Mouse (Mus musculus): Measurements from ENCODE around the gene Hist1h2ao. TPM values are rescaled to one million over a fixed set of nuclear protein-coding genes. Genes with fewer than 3 reads are reported as not detected.

The Hist1h2ao gene
- not detected in 2 replicates for polyA plus RNA-seq (2021; fragmentation: Nextera tagmentation)
- long read RNA-seq, experiment 1, transcript Hist1h2ao-201 (1 exons, 480 nt), result major isoform, 6 of 7 reads
- long read RNA-seq, experiment 1, partial matches to known transcripts, result 0 of 7 reads
- long read RNA-seq, experiment 1, other reads (novel, unspliced or antisense), result 1 of 7 reads
- long read RNA-seq, experiment 2, transcript Hist1h2ao-201 (1 exons, 480 nt), result major isoform, 21 of 21 reads
- long read RNA-seq, experiment 2, partial matches to known transcripts, result 0 of 21 reads
- long read RNA-seq, experiment 2, other reads (novel, unspliced or antisense), result 0 of 21 reads

GRCm38 (mm10) chr13:21810073-21810472 lies at the start of gene Hist1h2ao, which contains the start of gene Hist1h2bq:
Hist1h2ao (plus strand) TSS chr13:21810465.
Hist1h2bq (minus strand) TSS chr13:21810197.

DNA sequence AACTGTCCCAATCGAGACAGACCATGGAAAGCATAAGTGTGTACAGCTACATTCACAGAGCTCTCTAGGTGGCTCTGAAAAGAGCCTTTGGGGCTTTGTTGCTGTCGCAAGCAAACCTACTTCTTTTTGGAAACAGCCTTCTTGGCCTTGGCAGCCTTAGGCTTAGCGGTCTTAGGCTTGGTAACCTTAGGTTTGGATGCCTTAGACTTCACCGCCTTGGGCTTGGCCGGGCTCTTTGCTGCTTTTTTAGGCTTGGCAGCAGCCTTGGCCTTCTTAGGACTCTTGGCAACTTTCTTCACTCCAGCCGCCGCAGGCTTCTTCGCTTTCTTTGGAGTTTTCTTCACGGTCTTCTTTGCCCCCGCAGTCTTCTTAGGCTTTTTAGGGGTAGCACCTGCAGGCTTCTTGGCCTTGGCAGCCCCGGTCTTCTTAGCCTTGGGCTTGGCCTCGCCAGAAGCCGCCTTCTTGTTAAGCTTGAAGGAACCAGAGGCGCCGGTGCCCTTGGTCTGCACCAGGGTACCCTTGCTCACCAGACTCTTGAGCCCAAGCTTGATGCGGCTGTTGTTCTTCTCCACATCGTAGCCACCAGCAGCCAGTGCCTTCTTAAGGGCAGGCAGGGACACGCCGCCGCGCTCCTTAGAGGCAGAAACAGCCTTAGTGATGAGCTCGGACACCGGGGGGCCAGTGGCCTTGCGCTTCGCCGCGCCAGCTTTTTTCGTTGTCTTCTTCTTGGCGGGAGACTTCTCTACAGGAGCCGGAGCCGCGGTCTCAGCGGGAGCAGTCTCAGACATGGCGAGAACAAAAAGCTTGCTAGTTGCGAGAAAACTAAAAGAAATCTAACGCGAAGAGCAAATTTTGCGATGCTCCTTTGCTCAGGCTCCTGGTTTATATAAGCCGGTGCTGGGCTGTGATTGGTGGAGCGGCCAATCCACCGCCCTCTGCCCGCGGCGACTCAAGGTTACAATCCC lies 30.2 kb upstream of the Hist1h2ao start, which contains the start of gene Hist1h1b:
Gene Hist1h1b (minus strand): TSS at position 859 of the 965 bp plus-strand sequence.

GRCm38 (mm10) chr13:21783255-21783617 lies 27.0 kb upstream of the Hist1h2ao start, which contains the start of gene Hist1h3i:
Hist1h3i (minus strand) TSS chr13:21783370.

GRCm38 (mm10) chr13:21786899-21787629 lies 23.2 kb upstream of the Hist1h2ao start, which contains the start of the genes Hist1h2an and Hist1h2bp:
Hist1h2an (minus strand) TSS chr13:21787218.
Hist1h2bp (plus strand) TSS chr13:21787461.

DNA sequence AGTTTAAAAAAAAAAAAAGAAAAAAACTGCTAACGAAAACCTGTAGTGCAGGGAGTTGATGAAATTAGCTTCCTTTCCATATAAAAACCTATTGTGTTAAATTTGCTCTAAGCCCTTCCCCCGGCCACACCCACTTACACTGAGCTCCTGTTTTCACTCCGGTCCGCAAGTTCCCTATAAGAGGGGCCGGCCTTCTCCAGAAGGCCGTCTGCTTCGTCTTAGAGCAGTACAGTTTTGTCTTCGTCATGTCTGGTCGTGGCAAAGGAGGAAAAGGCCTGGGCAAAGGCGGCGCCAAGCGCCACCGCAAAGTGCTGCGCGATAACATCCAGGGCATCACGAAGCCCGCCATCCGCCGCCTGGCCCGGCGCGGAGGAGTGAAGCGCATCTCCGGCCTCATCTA lies 1.3 kb downstream of the Hist1h2ao start, which contains the start of gene Hist1h4m:
Gene Hist1h4m (plus strand): TSS at position 208 of the 400 bp plus-strand sequence.

GRCm38 (mm10) chr13:21831418-21832394 lies 21.4 kb downstream of the Hist1h2ao start, which contains the start of gene Hist1h4n:
Hist1h4n (minus strand) TSS chr13:21832196.

GRCm38 (mm10) chr13:21833461-21833860 lies 23.2 kb downstream of the Hist1h2ao start, which contains the start of the genes Hist1h2ap and Hist1h2br:
Hist1h2ap (minus strand) TSS chr13:21833507.
Hist1h2br (plus strand) TSS chr13:21833743.

Other genes starting within 250 kb of the Hist1h2ao start
- gene Olfr1364, start 228.7 kb upstream of the Hist1h2ao start, polyA plus RNA-seq (2021; fragmentation: Nextera tagmentation), result not detected in 2 replicates
- not detected in 2 replicates for gene Olfr1362, start 196.4 kb upstream of the Hist1h2ao start, polyA plus RNA-seq (2021; fragmentation: Nextera tagmentation)
- gene Olfr11, start 167.9 kb upstream of the Hist1h2ao start, polyA plus RNA-seq (2021; fragmentation: Nextera tagmentation), result not detected in 2 replicates
- not detected in 2 replicates for gene Olfr1361, start 147.1 kb upstream of the Hist1h2ao start, polyA plus RNA-seq (2021; fragmentation: Nextera tagmentation)
- not detected in 2 replicates for gene Olfr1360, start 133.1 kb upstream of the Hist1h2ao start, polyA plus RNA-seq (2021; fragmentation: Nextera tagmentation)
- gene Olfr1359, start 112.4 kb upstream of the Hist1h2ao start, polyA plus RNA-seq (2021; fragmentation: Nextera tagmentation), result not detected in 2 replicates
- not detected in 2 replicates for gene Hist1h2bl, start 94.3 kb upstream of the Hist1h2ao start, polyA plus RNA-seq (2021; fragmentation: Nextera tagmentation)
- gene Hist1h2ai, start 94.0 kb upstream of the Hist1h2ao start, polyA plus RNA-seq (2021; fragmentation: Nextera tagmentation), result not detected in 2 replicates
- not detected in 2 replicates for gene Hist1h3h, start 92.8 kb upstream of the Hist1h2ao start, polyA plus RNA-seq (2021; fragmentation: Nextera tagmentation)
- gene Hist1h2bm, start 88.4 kb upstream of the Hist1h2ao start, polyA plus RNA-seq (2021; fragmentation: Nextera tagmentation), result not detected in 2 replicates
- 0.83 and 0.92 TPM in 2 replicates for gene Hist1h4j, start 75.4 kb upstream of the Hist1h2ao start, polyA plus RNA-seq (2021; fragmentation: Nextera tagmentation)
- 0.70 and 3.0 TPM in 2 replicates for gene Hist1h4k, start 60.0 kb upstream of the Hist1h2ao start, polyA plus RNA-seq (2021; fragmentation: Nextera tagmentation)
- gene Hist1h2ak, start 56.6 kb upstream of the Hist1h2ao start, polyA plus RNA-seq (2021; fragmentation: Nextera tagmentation), result 1.8 TPM in 1 of 2 replicates, not detected in the other
- 1.0 and 2.3 TPM in 2 replicates for gene Hist1h2bn, start 56.3 kb upstream of the Hist1h2ao start, polyA plus RNA-seq (2021; fragmentation: Nextera tagmentation)
- gene Hist1h1b, start 29.8 kb upstream of the Hist1h2ao start, polyA plus RNA-seq (2021; fragmentation: Nextera tagmentation), result 0.59 and 0.97 TPM in 2 replicates
- gene Hist1h3i, start 27.1 kb upstream of the Hist1h2ao start, polyA plus RNA-seq (2021; fragmentation: Nextera tagmentation), result 1.7 and 2.9 TPM in 2 replicates
- gene Hist1h2an, start 23.2 kb upstream of the Hist1h2ao start, polyA plus RNA-seq (2021; fragmentation: Nextera tagmentation), result 2.4 TPM in 1 of 2 replicates, not detected in the other
- not detected in 2 replicates for gene Hist1h2bp, start 23.0 kb upstream of the Hist1h2ao start, polyA plus RNA-seq (2021; fragmentation: Nextera tagmentation)
- 0.40 and 1.2 TPM in 2 replicates for gene Hist1h2bq, start 268 bp upstream of the Hist1h2ao start, polyA plus RNA-seq (2021; fragmentation: Nextera tagmentation)
- gene Hist1h4m, start 1.3 kb downstream of the Hist1h2ao start, polyA plus RNA-seq (2021; fragmentation: Nextera tagmentation), result 1.8 and 3.3 TPM in 2 replicates
- gene Hist1h4n, start 21.7 kb downstream of the Hist1h2ao start, polyA plus RNA-seq (2021; fragmentation: Nextera tagmentation), result 0.64 and 2.7 TPM in 2 replicates
- gene Hist1h2ap, start 23.0 kb downstream of the Hist1h2ao start, polyA plus RNA-seq (2021; fragmentation: Nextera tagmentation), result 68.6 TPM in 2 replicates
- gene Hist1h2br, start 23.3 kb downstream of the Hist1h2ao start, polyA plus RNA-seq (2021; fragmentation: Nextera tagmentation), result not detected in 2 replicates
- gene Zfp184, start 134.6 kb downstream of the Hist1h2ao start, polyA plus RNA-seq (2021; fragmentation: Nextera tagmentation), result 1.6 and 2.5 TPM in 2 replicates
- gene Pom121l2, start 170.7 kb downstream of the Hist1h2ao start, polyA plus RNA-seq (2021; fragmentation: Nextera tagmentation), result 0.10 TPM in 1 of 2 replicates, not detected in the other
- 1.7 and 1.9 TPM in 2 replicates for gene Prss16, start 199.3 kb downstream of the Hist1h2ao start, polyA plus RNA-seq (2021; fragmentation: Nextera tagmentation)
- not detected in 2 replicates for gene Hist1h2ah, start 225.1 kb downstream of the Hist1h2ao start, polyA plus RNA-seq (2021; fragmentation: Nextera tagmentation)
- not detected in 2 replicates for gene Hist1h2bk, start 225.4 kb downstream of the Hist1h2ao start, polyA plus RNA-seq (2021; fragmentation: Nextera tagmentation)
- gene Hist1h4i, start 230.9 kb downstream of the Hist1h2ao start, polyA plus RNA-seq (2021; fragmentation: Nextera tagmentation), result 6.4 and 6.7 TPM in 2 replicates
- gene Hist1h2ag, start 232.5 kb downstream of the Hist1h2ao start, polyA plus RNA-seq (2021; fragmentation: Nextera tagmentation), result not detected in 2 replicates
- gene Hist1h2bj, start 232.7 kb downstream of the Hist1h2ao start, polyA plus RNA-seq (2021; fragmentation: Nextera tagmentation), result 0.67 TPM in 1 of 2 replicates, not detected in the other